Mouse (Mus musculus) cortical plate, adult 2 months (tissue): ENCODE measurements at regions not wholly inside any gene's neighbourhood (a gene's known extent, or its start where the extent isn't known, plus 50 kb on each side); places are given as distances from the start of the nearest gene placed in this dataset.

ENCODE experiments used
- CTCF ChIP-seq: fragments of 200-500 bp; IDR thresholded peaks from 2 replicates; pipeline ENCODE4 v1.5.1; 2011; ENCODE audit warnings: mild to moderate bottlenecking, control low read depth, low read length; ENCODE audit not compliant: insufficient read depth; ENCODE audit errors: extremely low read depth
- POLR2A ChIP-seq: fragments of 200-500 bp; IDR thresholded peaks from 2 replicates; pipeline ENCODE4 v1.6.1; 2011; ENCODE audit warnings: mild to moderate bottlenecking, low read length, control low read depth; ENCODE audit not compliant: insufficient read depth; ENCODE audit errors: extremely low read depth

DNA sequence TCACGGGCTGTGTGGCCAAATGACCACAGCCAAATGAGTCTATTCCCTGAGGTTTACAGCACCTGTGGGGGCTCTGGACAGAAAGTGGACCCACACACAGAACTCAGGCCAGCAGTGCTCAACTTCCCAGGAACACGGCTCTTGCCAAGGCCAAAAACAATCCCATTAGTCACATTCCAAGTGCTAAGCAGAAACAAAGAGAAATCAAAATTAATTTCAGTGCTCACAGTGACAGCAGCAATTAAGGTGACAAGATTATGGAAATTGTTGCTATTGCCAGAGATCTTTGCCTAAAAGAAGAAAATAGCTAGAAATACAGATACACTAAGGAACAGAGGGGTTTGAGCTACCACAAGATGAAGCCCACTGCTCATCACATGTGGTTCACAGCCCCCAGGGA, 464.9 kb upstream of the Ercc4 start:
- TF ChIP-seq POLR2A (no peak), CTCF (no peak)
